Mouse (Mus musculus) megakaryocyte, embryonic 14.5 days (primary cell): Measurements from ENCODE around the gene Retreg1. TPM values are rescaled to one million over a fixed set of nuclear protein-coding genes. Genes with fewer than 3 reads are reported as not detected.

Experiments used
- H3K27me3 ChIP-seq: replicated peaks from 2 replicates; pipeline ENCODE3; 2012; ENCODE audit warnings: inconsistent platforms
- H3K36me3 ChIP-seq: replicated peaks from 2 replicates; pipeline ENCODE3; 2012; ENCODE audit warnings: low read length, inconsistent platforms, mixed read lengths
- H3K4me1 ChIP-seq: 2 replicates; pipeline ENCODE4 v1.6.1; 2012; ENCODE audit warnings: inconsistent platforms
- H3K4me3 ChIP-seq: replicated peaks from 2 replicates; pipeline ENCODE3; 2012; ENCODE audit warnings: moderate library complexity, mild to moderate bottlenecking, inconsistent platforms
- H3K9me3 ChIP-seq: 2 replicates; pipeline ENCODE4 v1.6.1; 2012; ENCODE audit warnings: inconsistent platforms
- FLI1 ChIP-seq: IDR thresholded peaks from 2 replicates; pipeline ENCODE4 v1.6.1; 2012; ENCODE audit warnings: low read length, inconsistent platforms, mixed read lengths
- GATA1 ChIP-seq: IDR thresholded peaks from 3 replicates; pipeline ENCODE4 v1.6.1; 2012; ENCODE audit warnings: mixed read lengths, low read length, inconsistent platforms, borderline replicate concordance
- polyA plus RNA-seq: library from polyadenylated mRNA; stranded (reverse); fragments of >175 nt; gene quantifications from 2 replicates; pipeline ENCODE4 v1.2.3, GENCODE M21; 2012; ENCODE audit warnings: low replicate concordance; ENCODE audit not compliant: insufficient read depth

The Retreg1 gene
- polyA plus RNA-seq, 1 experiment = 1.4 TPM

- no peaks in the 10 kb centered on the region for H3K27me3 ChIP-seq
- H3K36me3 ChIP-seq = no peaks in the 10 kb centered on the region
- no peaks in the 10 kb centered on the region for H3K9me3 ChIP-seq
- H3K4me3 ChIP-seq = no peak overlapping the region
- peaks cover 31% of the 10 kb centered on the region for H3K4me1 ChIP-seq
- TF ChIP-seq FLI1 (no peak), GATA1 (no peak)
Observed at GRCm38 (mm10) chr15:25826531-25826961, 16.4 kb upstream of the Retreg1 start.

GRCm38 (mm10) chr15:25828464-25828863 lies 14.5 kb upstream of the Retreg1 start:
- TF ChIP-seq FLI1 = no peak
- TF ChIP-seq GATA1 = no peak
- H3K27me3 ChIP-seq = no peaks in the 10 kb centered on the region
- H3K36me3 ChIP-seq = no peaks in the 10 kb centered on the region
- no peaks in the 10 kb centered on the region for H3K9me3 ChIP-seq
- H3K4me3 ChIP-seq = peak overlapping the region; percentile 60
- peaks cover 31% of the 10 kb centered on the region for H3K4me1 ChIP-seq

DNA sequence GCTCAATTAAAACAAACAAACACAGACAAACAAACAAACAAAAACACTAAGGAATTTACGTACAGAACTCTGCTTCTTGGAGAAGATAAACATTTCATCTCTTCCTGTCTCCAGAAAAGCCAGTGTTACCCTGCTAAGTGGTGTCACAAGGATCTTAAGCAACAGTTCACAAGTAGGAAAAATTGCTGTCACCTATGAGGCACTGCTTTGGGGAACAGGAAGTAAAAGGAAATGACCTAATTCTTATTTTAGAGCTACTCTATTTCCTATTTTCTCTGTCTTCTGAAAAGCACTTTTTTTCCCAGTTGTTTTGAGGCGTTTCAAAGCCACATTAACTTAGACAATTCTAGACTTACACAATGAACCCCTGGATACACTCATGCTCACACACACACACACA lies 12.6 kb upstream of the Retreg1 start:
- TF ChIP-seq GATA1 = no peak
- no peak for TF ChIP-seq FLI1
- H3K36me3 ChIP-seq = no peaks in the 10 kb centered on the region
- H3K9me3 ChIP-seq = peaks cover 7% of the 10 kb centered on the region
- H3K4me1 ChIP-seq = peaks cover 29% of the 10 kb centered on the region
- H3K4me3 ChIP-seq = no peak overlapping the region
- H3K27me3 ChIP-seq = peaks cover 4% of the 10 kb centered on the region

- Histone ChIP-seq H3K9me3 (peaks cover 31% of the 10 kb centered on the region), H3K36me3 (no peaks in the 10 kb centered on the region), H3K4me3 (no peak overlapping the region), H3K4me1 (peaks cover 14% of the 10 kb centered on the region), H3K27me3 (peaks cover 6% of the 10 kb centered on the region)
- no peak for TF ChIP-seq FLI1
- TF ChIP-seq GATA1 = no peak
Observed at GRCm38 (mm10) chr15:25834282-25834681, 8.7 kb upstream of the Retreg1 start.

GRCm38 (mm10) chr15:25834920-25835674 lies 7.9 kb upstream of the Retreg1 start:
- peaks cover 13% of the 10 kb centered on the region for H3K4me1 ChIP-seq
- peaks cover 31% of the 10 kb centered on the region for H3K9me3 ChIP-seq
- peaks cover 6% of the 10 kb centered on the region for H3K27me3 ChIP-seq
- TF ChIP-seq GATA1 (no peak), FLI1 (no peak)
- no peaks in the 10 kb centered on the region for H3K36me3 ChIP-seq
- H3K4me3 ChIP-seq = no peak overlapping the region

- H3K4me3 ChIP-seq = peak overlapping the region; percentile 92
- H3K36me3 ChIP-seq = no peaks in the 10 kb centered on the region
- H3K9me3 ChIP-seq = peaks cover 4% of the 10 kb centered on the region
- H3K27me3 ChIP-seq = peaks cover 40% of the 10 kb centered on the region
- peaks cover 17% of the 10 kb centered on the region for H3K4me1 ChIP-seq
- no peak for TF ChIP-seq FLI1
- TF ChIP-seq GATA1 = no peak
Observed at GRCm38 (mm10) chr15:25842462-25843085, 406 bp upstream of the Retreg1 start.

DNA sequence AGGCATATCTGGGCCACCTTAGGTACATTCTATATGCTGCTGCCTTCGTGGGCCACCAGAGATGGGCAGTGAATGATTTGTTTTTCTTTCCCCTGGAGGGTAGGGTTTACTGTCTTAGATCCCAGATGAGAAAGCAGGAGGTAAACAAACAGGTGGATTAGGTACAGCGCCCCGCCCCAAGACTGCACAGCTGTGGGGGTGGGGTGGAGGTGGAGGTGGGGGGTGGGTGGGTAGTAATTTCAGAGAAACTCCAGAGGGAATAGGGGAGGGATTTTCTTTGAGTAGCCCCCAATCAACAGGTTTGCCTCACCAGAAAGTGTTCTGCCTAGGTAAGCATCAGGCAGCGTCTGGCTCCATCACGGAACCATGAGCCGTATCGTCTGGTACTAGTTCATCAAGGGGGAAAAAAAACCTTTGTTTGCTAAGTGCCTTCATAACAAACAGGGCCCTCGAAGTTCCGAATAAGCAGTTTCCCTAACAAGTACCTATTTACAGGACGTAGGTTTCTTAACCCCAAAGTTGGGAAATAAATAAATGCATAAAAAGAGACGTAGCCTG lies 1.1 kb downstream of the Retreg1 start:
- TF ChIP-seq GATA1 (no peak), FLI1 (no peak)
- H3K9me3 ChIP-seq = peaks cover 5% of the 10 kb centered on the region; the same call in 1 of the 2 replicates
- peak overlapping the region; percentile 92 for H3K4me3 ChIP-seq
- H3K36me3 ChIP-seq = no peaks in the 10 kb centered on the region
- peaks cover 17% of the 10 kb centered on the region for H3K4me1 ChIP-seq
- peaks cover 40% of the 10 kb centered on the region for H3K27me3 ChIP-seq

DNA sequence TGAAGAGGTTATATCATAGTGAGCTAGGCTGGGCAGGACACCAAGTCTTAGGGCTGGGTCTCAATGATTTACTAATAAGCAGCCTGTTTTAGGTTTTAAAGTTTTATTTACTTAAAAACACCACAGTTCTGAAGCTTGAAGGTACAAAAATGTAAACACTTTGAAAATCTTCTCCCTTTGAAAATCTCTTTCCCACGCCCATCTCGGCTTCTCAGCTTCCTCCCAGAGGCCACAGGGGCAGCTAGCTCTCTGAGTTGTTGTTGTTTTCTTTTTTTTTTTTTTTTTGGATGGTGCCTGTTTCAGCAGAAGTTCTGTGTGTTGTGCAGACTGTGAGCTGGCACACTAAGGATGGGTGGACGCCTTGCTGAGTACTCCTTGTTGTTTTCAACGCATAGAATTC lies 1.8 kb downstream of the Retreg1 start:
- Histone ChIP-seq H3K27me3 (peaks cover 38% of the 10 kb centered on the region), H3K36me3 (no peaks in the 10 kb centered on the region), H3K4me1 (peaks cover 17% of the 10 kb centered on the region), H3K9me3 (peaks cover 10% of the 10 kb centered on the region), H3K4me3 (no peak overlapping the region)
- TF ChIP-seq FLI1 (no peak), GATA1 (no peak)

- H3K27me3 ChIP-seq = peaks cover 19% of the 10 kb centered on the region
- no peak for TF ChIP-seq FLI1
- TF ChIP-seq GATA1 = no peak
- peaks cover 3% of the 10 kb centered on the region for H3K36me3 ChIP-seq
- peaks cover 20% of the 10 kb centered on the region for H3K9me3 ChIP-seq
- H3K4me3 ChIP-seq = no peak overlapping the region
- peaks cover 11% of the 10 kb centered on the region for H3K4me1 ChIP-seq
Observed at GRCm38 (mm10) chr15:25847576-25848168, 4.7 kb downstream of the Retreg1 start.

GRCm38 (mm10) chr15:25850552-25850951 lies 7.6 kb downstream of the Retreg1 start:
- no peaks in the 10 kb centered on the region for H3K4me1 ChIP-seq
- H3K4me3 ChIP-seq = no peak overlapping the region
- no peak for TF ChIP-seq GATA1
- no peak for TF ChIP-seq FLI1
- peaks cover 20% of the 10 kb centered on the region for H3K9me3 ChIP-seq
- H3K36me3 ChIP-seq = peaks cover 3% of the 10 kb centered on the region
- H3K27me3 ChIP-seq = no peaks in the 10 kb centered on the region
